Mouse (Mus musculus) hindbrain, embryonic 16.5 days (tissue): ENCODE results near the gene Msl1. TPM values are rescaled to one million over a fixed set of nuclear protein-coding genes. Genes with fewer than 3 reads are reported as not detected.

Experiments used
- ATAC-seq: fragments of 200-750 bp; cut with Nextera tagmentation; 2 replicates; pipeline ENCODE4 v1.8.0; 2017; ENCODE audit warnings: moderate TSS enrichment, moderate library complexity
- H3K27ac ChIP-seq: fragments of 300-500 bp; sonication (generic); 2 replicates; pipeline ENCODE4 v1.5.1; 2014; ENCODE audit warnings: low read depth, mild to moderate bottlenecking, control low read depth, low read length, moderate library complexity
- H3K27me3 ChIP-seq: fragments of 300-500 bp; sonication (generic); replicated peaks from 2 replicates; pipeline ENCODE4 v1.6.1; 2014; ENCODE audit warnings: low read length; ENCODE audit not compliant: control insufficient read depth, insufficient read depth
- H3K36me3 ChIP-seq: fragments of 300-500 bp; sonication (generic); 2 replicates; pipeline ENCODE4 v1.6.1; 2014; ENCODE audit warnings: mild to moderate bottlenecking, low read length, moderate library complexity, mixed read lengths; ENCODE audit not compliant: control insufficient read depth, insufficient read depth
- H3K4me1 ChIP-seq: fragments of 300-500 bp; sonication (generic); 2 replicates; pipeline ENCODE4 v1.6.1; 2014; ENCODE audit warnings: low read depth, low read length; ENCODE audit not compliant: control insufficient read depth, insufficient read depth
- H3K4me2 ChIP-seq: fragments of 300-500 bp; sonication (generic); 2 replicates; pipeline ENCODE4 v1.6.1; 2014; ENCODE audit warnings: mild to moderate bottlenecking, low read length, control low read depth, moderate library complexity
- H3K4me3 ChIP-seq: fragments of 300-500 bp; sonication (generic); 2 replicates; pipeline ENCODE4 v1.5.1; 2014; ENCODE audit warnings: mild to moderate bottlenecking, low read length, control low read depth, moderate library complexity
- H3K9ac ChIP-seq: fragments of 300-500 bp; sonication (generic); 2 replicates; pipeline ENCODE4 v1.6.1; 2014; ENCODE audit warnings: low read depth, mild to moderate bottlenecking, control low read depth, low read length, moderate library complexity
- H3K9me3 ChIP-seq: fragments of 300-500 bp; sonication (generic); 2 replicates; pipeline ENCODE4 v1.6.1; 2014; ENCODE audit warnings: mild to moderate bottlenecking, low read length, moderate library complexity; ENCODE audit not compliant: control insufficient read depth
- WGBS: fragments of 180-500 bp; shearing (Covaris S2); extraction: QIAGEN DNeasy Blood & Tissue Kit; methylation state at CpG from one replicate; pipeline ENCODE4 v1.1.7; 2014; 5-methylcytosine and 5-hydroxymethylcytosine counted together
- polyA plus RNA-seq: library from polyadenylated mRNA; unstranded; fragments of >200 nt; fragmentation: Nextera tagmentation; extraction: Ambion mirVana; gene quantifications from 2 replicates; pipeline ENCODE4 v1.2.1, GENCODE M21; 2015

Msl1 gene
- polyA plus RNA-seq, 1 experiment from 2014 or later: 28.2 TPM

- Histone ChIP-seq H3K4me1 (peaks cover 32% of the 10 kb centered on the region), H3K27ac (no peak overlapping the region), H3K4me2 (no peak overlapping the region)
Observed at GRCm38 (mm10) chr11:98784139-98784538, 11.2 kb upstream of the Msl1 start.

GRCm38 (mm10) chr11:98785214-98785613, 10.1 kb upstream of the Msl1 start:
- no peak for ATAC-seq
- H3K4me1 ChIP-seq: peaks cover 36% of the 10 kb centered on the region

More at GRCm38 (mm10) chr11:98784139-98784538, 11.2 kb upstream of the Msl1 start:
- Histone ChIP-seq H3K36me3 (no peaks in the 10 kb centered on the region), H3K27me3 (no peaks in the 10 kb centered on the region), H3K4me3 (no peak overlapping the region), H3K9me3 (no peaks in the 10 kb centered on the region), H3K9ac (no peak overlapping the region)
- WGBS: 68% methylated on average over 4 of the region's 4 CpGs
- no peak for ATAC-seq

GRCm38 (mm10) chr11:98785772-98786281, 9.5 kb upstream of the Msl1 start:
- no peak overlapping the region for H3K4me3 ChIP-seq
- peak overlapping the region; percentile 42 for H3K4me2 ChIP-seq
- H3K9ac ChIP-seq: peak overlapping the region; percentile 24; the same call in 1 of the 2 replicates
- no peaks in the 10 kb centered on the region for H3K36me3 ChIP-seq
- peaks cover 36% of the 10 kb centered on the region for H3K4me1 ChIP-seq
- H3K27me3 ChIP-seq: no peaks in the 10 kb centered on the region
- no peaks in the 10 kb centered on the region for H3K9me3 ChIP-seq
- ATAC-seq: peak; percentile 37; the same call in 1 of the 2 replicates
- peak overlapping the region; percentile 19 for H3K27ac ChIP-seq
- 8% methylated on average over 12 of the region's 12 CpGs for WGBS

More at GRCm38 (mm10) chr11:98785214-98785613, 10.1 kb upstream of the Msl1 start:
- H3K9me3 ChIP-seq: no peaks in the 10 kb centered on the region
- no peaks in the 10 kb centered on the region for H3K27me3 ChIP-seq
- no peaks in the 10 kb centered on the region for H3K36me3 ChIP-seq
- WGBS: 65% methylated on average over 10 of the region's 10 CpGs
- no peak overlapping the region for H3K4me3 ChIP-seq
- no peak overlapping the region for H3K4me2 ChIP-seq
- peak overlapping the region; percentile 19 for H3K27ac ChIP-seq
- H3K9ac ChIP-seq: peak overlapping the region; percentile 4; the same call in 1 of the 2 replicates

GRCm38 (mm10) chr11:98786359-98787214, 8.7 kb upstream of the Msl1 start:
- WGBS: 1% methylated on average over 13 of the region's 15 CpGs
- H3K4me1 ChIP-seq: peaks cover 33% of the 10 kb centered on the region

GRCm38 (mm10) chr11:98787229-98787628, 8.1 kb upstream of the Msl1 start:
- no peak overlapping the region for H3K9ac ChIP-seq
- H3K27me3 ChIP-seq: no peaks in the 10 kb centered on the region
- H3K27ac ChIP-seq: no peak overlapping the region
- no peaks in the 10 kb centered on the region for H3K9me3 ChIP-seq
- 32% methylated on average over 7 of the region's 7 CpGs for WGBS
- no peaks in the 10 kb centered on the region for H3K36me3 ChIP-seq
- no peak overlapping the region for H3K4me2 ChIP-seq
- no peak for ATAC-seq
- peaks cover 27% of the 10 kb centered on the region for H3K4me1 ChIP-seq
- no peak overlapping the region for H3K4me3 ChIP-seq

More at GRCm38 (mm10) chr11:98786359-98787214, 8.7 kb upstream of the Msl1 start:
- Histone ChIP-seq H3K36me3 (no peaks in the 10 kb centered on the region), H3K4me3 (no peak overlapping the region), H3K9ac (0 out of 2 replicates have a peak overlapping the region, but pooled peaks have one; percentile 24), H3K9me3 (no peaks in the 10 kb centered on the region), H3K4me2 (peak overlapping the region; percentile 42), H3K27me3 (no peaks in the 10 kb centered on the region), H3K27ac (peak overlapping the region; percentile 19)
- peak; percentile 63 for ATAC-seq

- ATAC-seq: no peak
Observed at GRCm38 (mm10) chr11:98787691-98788090, 7.6 kb upstream of the Msl1 start.

DNA sequence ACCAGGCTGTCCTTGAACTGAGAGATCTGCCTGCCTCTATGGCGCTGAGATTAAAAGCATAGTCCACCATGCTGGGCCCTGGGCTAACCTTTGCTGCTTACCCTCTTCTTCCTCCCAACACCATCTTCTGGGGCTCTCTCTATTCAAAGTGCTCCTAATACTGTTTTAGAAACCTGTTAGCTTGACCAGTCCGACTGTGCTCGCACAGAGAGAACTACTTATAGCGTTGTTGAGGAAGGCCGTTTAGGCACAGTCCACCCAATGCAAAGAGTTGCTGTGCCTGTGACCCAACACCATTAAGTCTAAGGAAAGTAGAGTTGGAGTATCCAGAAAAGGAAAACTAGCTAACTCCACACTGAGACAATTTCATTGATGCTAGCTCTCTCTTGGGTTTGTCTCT, 7.2 kb upstream of the Msl1 start:
- Histone ChIP-seq H3K9me3 (no peaks in the 10 kb centered on the region), H3K27ac (0 out of 2 replicates have a peak overlapping the region, but pooled peaks have one; percentile 13), H3K27me3 (no peaks in the 10 kb centered on the region), H3K36me3 (no peaks in the 10 kb centered on the region), H3K4me2 (no peak overlapping the region; the same call in 1 of the 2 replicates), H3K4me1 (peaks cover 18% of the 10 kb centered on the region), H3K4me3 (no peak overlapping the region), H3K9ac (no peak overlapping the region)
- ATAC-seq: no peak
- WGBS: 91% methylated on average over 5 of the region's 5 CpGs

More at GRCm38 (mm10) chr11:98787691-98788090, 7.6 kb upstream of the Msl1 start:
- H3K27me3 ChIP-seq: no peaks in the 10 kb centered on the region
- H3K4me1 ChIP-seq: peaks cover 22% of the 10 kb centered on the region
- no peaks in the 10 kb centered on the region for H3K9me3 ChIP-seq
- no peak overlapping the region for H3K4me2 ChIP-seq
- H3K4me3 ChIP-seq: no peak overlapping the region
- 92% methylated on average over 1 of the region's 1 CpGs for WGBS
- no peak overlapping the region for H3K9ac ChIP-seq
- no peak overlapping the region for H3K27ac ChIP-seq
- H3K36me3 ChIP-seq: no peaks in the 10 kb centered on the region

- ATAC-seq: peak; percentile 83
- peak overlapping the region; percentile 62 for H3K9ac ChIP-seq
- WGBS: 13% methylated on average over 18 of the region's 18 CpGs
Observed at GRCm38 (mm10) chr11:98788550-98789218, 6.6 kb upstream of the Msl1 start.

More at GRCm38 (mm10) chr11:98788550-98789218, 6.6 kb upstream of the Msl1 start:
- no peaks in the 10 kb centered on the region for H3K27me3 ChIP-seq
- peaks cover 16% of the 10 kb centered on the region for H3K4me1 ChIP-seq
- H3K4me3 ChIP-seq: peak overlapping the region; percentile 46
- peak overlapping the region; percentile 48; the same call in 1 of the 2 replicates for H3K27ac ChIP-seq
- peak overlapping the region; percentile 98 for H3K4me2 ChIP-seq
- no peaks in the 10 kb centered on the region for H3K9me3 ChIP-seq
- no peaks in the 10 kb centered on the region for H3K36me3 ChIP-seq
